Mouse (Mus musculus) lung, adult 2 months (tissue): ENCODE data around the gene Gm42688.

Experiments used
- CTCF ChIP-seq: fragments of 200-500 bp; IDR thresholded peaks from 2 replicates; pipeline ENCODE4 v1.5.1; 2011; ENCODE audit warnings: mild to moderate bottlenecking, low read length, control low read depth; ENCODE audit not compliant: insufficient read depth
- POLR2A ChIP-seq: fragments of 200-500 bp; IDR thresholded peaks from 2 replicates; pipeline ENCODE4 v1.6.1; 2011; ENCODE audit warnings: low read depth, mild to moderate bottlenecking, control low read depth, low read length, borderline replicate concordance; ENCODE audit errors: extremely low read depth

GRCm38 (mm10) chr6:83101316-83101687 is at the start of gene Gm42688, which contains the start of gene Ccdc142:
- TF ChIP-seq CTCF (peak; percentile 40; the same call in 1 of the 2 replicates), POLR2A (peak; percentile 68; the same call in 1 of the 2 replicates)
